Mouse (Mus musculus): ENCODE measurements around the gene Plin4.

GRCm38 (mm10) chr17:56119981-56120880 is 10.6 kb upstream of the Plin4 start:
- TF ChIP-seq CTCF (IDR thresholded peaks at IDR 0.05; ENCODE audit: low read depth, low read length) (no peak), POLR2AphosphoS5 (IDR thresholded peaks at IDR 0.05; ENCODE audit: insufficient replicate concordance, low read depth, low read length) (no peak), GATA1 (IDR thresholded peaks at IDR 0.05; ENCODE audit: borderline replicate concordance, low read length) (no peak), GATA2 (IDR thresholded peaks at IDR 0.05; ENCODE audit: borderline replicate concordance, low read depth, low read length) (no peak), TAL1 (conservative IDR thresholded peaks at IDR 0.05; ENCODE audit: low read depth, low read length) (no peak)
